Mouse (Mus musculus): Measurements from ENCODE around the gene Ak6.

GRCm38 (mm10) chr13:100687513-100687912 is 36.7 kb downstream of the Ak6 start:
- TF ChIP-seq CTCF (conservative IDR thresholded peaks at IDR 0.05; ENCODE audit: low read length) (no peak; the same call in 1 of the 2 replicates), POU5F1 (IDR thresholded peaks at IDR 0.05; ENCODE audit: borderline replicate concordance, low read length) (no peak)
